Mouse (Mus musculus) gastrocnemius, postnatal 4 days (tissue): ENCODE data around the gene Daam2. TPM values are rescaled to one million over a fixed set of nuclear protein-coding genes. Genes with fewer than 3 reads are reported as not detected.

Experiments used
- DNase-seq, 2 experiments: peaks; one replicate each; pipeline ENCODE4 v3.0.0; 2021 to 2022; ENCODE audit warnings: low spot score in 2 of 2, mixed read lengths in 2 of 2
- long read RNA-seq, 2 experiments: library from polyadenylated mRNA; stranded (forward); transcript quantifications; one replicate each; pipeline ENCODE4 v2.0.0; 2021
- total RNA-seq, 2 experiments: library from RNA; stranded (reverse); gene quantifications; 2 replicates each; pipeline ENCODE4 v1.2.3; 2021

The Daam2 gene
- 10 to 100 TPM; 16.4 to 18.6 TPM for total RNA-seq
- long read RNA-seq, experiment 1, partial matches to known transcripts: 2 of 9 reads
- long read RNA-seq, experiment 1, other reads (novel, unspliced or antisense): 7 of 9 reads
- long read RNA-seq, experiment 2, partial matches to known transcripts: 5 of 18 reads
- long read RNA-seq, experiment 2, other reads (novel, unspliced or antisense): 13 of 18 reads

GRCm38 (mm10) chr17:49563830-49564470 lies at the start of gene Daam2:
Gene Daam2 (minus strand): TSS chr17:49564343.
- peak; percentile 60 to 73 for DNase-seq

- DNase-seq: no peak
These were observed 46.2 kb upstream of the Daam2 start for GRCm38 (mm10) chr17:49610296-49610695.

GRCm38 (mm10) chr17:49607351-49608027 lies 43.3 kb upstream of the Daam2 start:
- DNase-seq: no peak

GRCm38 (mm10) chr17:49605397-49605796 lies 41.3 kb upstream of the Daam2 start:
- no peak for DNase-seq

- no peak for DNase-seq
These were observed 25.9 kb upstream of the Daam2 start for GRCm38 (mm10) chr17:49590051-49590450.

GRCm38 (mm10) chr17:49582471-49582870 lies 18.3 kb upstream of the Daam2 start:
- no peak for DNase-seq

- DNase-seq: no peak
These were observed 13.2 kb upstream of the Daam2 start for GRCm38 (mm10) chr17:49577321-49577720.

- no peak for DNase-seq
These were observed 4.6 kb upstream of the Daam2 start for GRCm38 (mm10) chr17:49568717-49569116.

- DNase-seq: no peak
These were observed 346 bp upstream of the Daam2 start for GRCm38 (mm10) chr17:49564489-49564888.

- DNase-seq: no peak
These were observed 745 bp downstream of the Daam2 start for GRCm38 (mm10) chr17:49563416-49563780.

- DNase-seq: no peak
These were observed 1.3 kb downstream of the Daam2 start for GRCm38 (mm10) chr17:49562701-49563415.

- DNase-seq: no peak
These were observed 2.2 kb downstream of the Daam2 start for GRCm38 (mm10) chr17:49561985-49562384.

GRCm38 (mm10) chr17:49559786-49560289 lies 4.3 kb downstream of the Daam2 start:
- no peak for DNase-seq

- no peak for DNase-seq
These were observed 8.0 kb downstream of the Daam2 start for GRCm38 (mm10) chr17:49556169-49556568.

GRCm38 (mm10) chr17:49551991-49552390 lies 12.2 kb downstream of the Daam2 start:
- no peak for DNase-seq

- no peak for DNase-seq
These were observed 12.7 kb downstream of the Daam2 start for GRCm38 (mm10) chr17:49551465-49551864.

- DNase-seq: no peak
These were observed 18.1 kb downstream of the Daam2 start for GRCm38 (mm10) chr17:49545997-49546396.

GRCm38 (mm10) chr17:49545424-49545823 lies 18.7 kb downstream of the Daam2 start:
- DNase-seq: no peak

GRCm38 (mm10) chr17:49544561-49544960 lies 19.6 kb downstream of the Daam2 start:
- no peak for DNase-seq

GRCm38 (mm10) chr17:49540706-49541105 lies 23.4 kb downstream of the Daam2 start:
- DNase-seq: no peak

- DNase-seq: no peak
These were observed 24.9 kb downstream of the Daam2 start for GRCm38 (mm10) chr17:49539204-49539603.

- no peak for DNase-seq
These were observed 28.6 kb downstream of the Daam2 start for GRCm38 (mm10) chr17:49535580-49535979.
